Mouse (Mus musculus): ENCODE measurements around the gene Ubap1. TPM values are rescaled to one million over a fixed set of nuclear protein-coding genes. Genes with fewer than 3 reads are reported as not detected.

Ubap1 gene
- 25.7 and 31.5 TPM in 2 replicates for polyA plus RNA-seq (2012)

GRCm38 (mm10) chr4:41348584-41349198 lies at the start of gene Ubap1:
TSS of gene Ubap1 (plus strand) at chr4:41348996.
- TF ChIP-seq GATA1 (IDR thresholded peaks at IDR 0.05; ENCODE audit: low read length): no peak

GRCm38 (mm10) chr4:41303671-41304070 lies 45.1 kb upstream of the Ubap1 start:
- TF ChIP-seq GATA1 (IDR thresholded peaks at IDR 0.05; ENCODE audit: low read length): no peak

- no peak for TF ChIP-seq GATA1 (IDR thresholded peaks at IDR 0.05; ENCODE audit: low read length)
Observed at GRCm38 (mm10) chr4:41304302-41304701, 44.5 kb upstream of the Ubap1 start.

GRCm38 (mm10) chr4:41307406-41307805 lies 41.4 kb upstream of the Ubap1 start:
- TF ChIP-seq GATA1 (IDR thresholded peaks at IDR 0.05; ENCODE audit: low read length): no peak

- TF ChIP-seq GATA1 (IDR thresholded peaks at IDR 0.05; ENCODE audit: low read length): no peak
Observed at GRCm38 (mm10) chr4:41310567-41311563, 37.9 kb upstream of the Ubap1 start.

GRCm38 (mm10) chr4:41313722-41314121 lies 35.1 kb upstream of the Ubap1 start:
- no peak for TF ChIP-seq GATA1 (IDR thresholded peaks at IDR 0.05; ENCODE audit: low read length)

- no peak for TF ChIP-seq GATA1 (IDR thresholded peaks at IDR 0.05; ENCODE audit: low read length)
Observed at GRCm38 (mm10) chr4:41314141-41315129, 34.4 kb upstream of the Ubap1 start, which contains the start of gene Dcaf12. TSS of gene Dcaf12 (minus strand) at chr4:41314889.

- no peak for TF ChIP-seq GATA1 (IDR thresholded peaks at IDR 0.05; ENCODE audit: low read length)
Observed at GRCm38 (mm10) chr4:41315173-41315572, 33.6 kb upstream of the Ubap1 start.

GRCm38 (mm10) chr4:41318267-41318666 lies 30.5 kb upstream of the Ubap1 start:
- no peak for TF ChIP-seq GATA1 (IDR thresholded peaks at IDR 0.05; ENCODE audit: low read length)

- no peak for TF ChIP-seq GATA1 (IDR thresholded peaks at IDR 0.05; ENCODE audit: low read length)
Observed at GRCm38 (mm10) chr4:41320971-41321370, 27.8 kb upstream of the Ubap1 start.

GRCm38 (mm10) chr4:41326876-41327275 lies 21.9 kb upstream of the Ubap1 start:
- no peak for TF ChIP-seq GATA1 (IDR thresholded peaks at IDR 0.05; ENCODE audit: low read length)

GRCm38 (mm10) chr4:41329481-41329880 lies 19.3 kb upstream of the Ubap1 start:
- TF ChIP-seq GATA1 (IDR thresholded peaks at IDR 0.05; ENCODE audit: low read length): no peak

GRCm38 (mm10) chr4:41331085-41331484 lies 17.7 kb upstream of the Ubap1 start:
- TF ChIP-seq GATA1 (IDR thresholded peaks at IDR 0.05; ENCODE audit: low read length): no peak

GRCm38 (mm10) chr4:41331698-41332421 lies 16.9 kb upstream of the Ubap1 start:
- no peak for TF ChIP-seq GATA1 (IDR thresholded peaks at IDR 0.05; ENCODE audit: low read length)

- TF ChIP-seq GATA1 (IDR thresholded peaks at IDR 0.05; ENCODE audit: low read length): no peak
Observed at GRCm38 (mm10) chr4:41336546-41336945, 12.2 kb upstream of the Ubap1 start.
